Mouse (Mus musculus): Measurements from ENCODE around the gene Gfod2.

Gene Gfod2

DNA sequence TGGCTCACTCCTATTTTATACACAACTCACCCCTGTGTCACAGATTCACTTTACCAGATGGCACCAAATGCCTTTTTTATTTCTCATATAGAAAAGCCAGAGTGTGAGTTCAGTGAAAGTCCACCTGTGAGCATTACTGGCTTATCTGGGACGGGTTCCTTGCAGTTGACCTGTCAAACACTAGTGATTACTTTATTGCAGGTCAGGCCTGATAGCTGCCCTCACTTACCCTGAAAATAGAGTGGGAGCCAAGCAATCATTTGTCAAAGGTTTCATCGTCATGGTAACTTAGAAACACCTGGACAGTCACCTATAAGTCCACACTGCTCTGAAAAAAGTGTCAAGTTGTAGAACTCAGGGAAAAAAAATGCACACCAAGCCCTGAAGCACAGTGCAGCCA is 3.8 kb downstream of the Gfod2 start:
- no peak for DNase-seq

- no peak for DNase-seq
These were observed 4.5 kb downstream of the Gfod2 start for GRCm38 (mm10) chr8:105753916-105754315.

DNA sequence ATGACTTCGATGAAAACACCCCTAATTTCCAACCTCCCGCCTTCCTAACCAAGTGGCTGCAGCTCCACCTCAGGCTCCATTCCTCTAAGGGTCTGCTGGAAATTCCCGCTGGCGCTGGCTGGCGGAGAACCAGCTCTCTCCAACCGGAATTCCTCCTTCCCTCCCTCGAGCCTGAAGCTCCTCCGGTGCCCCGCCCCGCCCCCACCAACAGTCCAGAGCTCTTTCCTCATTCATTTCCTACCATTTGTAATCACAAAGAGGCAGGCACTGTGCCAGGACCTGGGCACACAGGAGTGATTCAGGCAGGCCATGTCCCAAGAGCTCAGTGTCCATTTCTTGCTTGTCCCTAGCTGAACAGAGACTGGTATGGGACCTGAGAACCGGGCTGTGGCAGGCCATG is 7.9 kb downstream of the Gfod2 start:
- peak; percentile 83 for DNase-seq

DNA sequence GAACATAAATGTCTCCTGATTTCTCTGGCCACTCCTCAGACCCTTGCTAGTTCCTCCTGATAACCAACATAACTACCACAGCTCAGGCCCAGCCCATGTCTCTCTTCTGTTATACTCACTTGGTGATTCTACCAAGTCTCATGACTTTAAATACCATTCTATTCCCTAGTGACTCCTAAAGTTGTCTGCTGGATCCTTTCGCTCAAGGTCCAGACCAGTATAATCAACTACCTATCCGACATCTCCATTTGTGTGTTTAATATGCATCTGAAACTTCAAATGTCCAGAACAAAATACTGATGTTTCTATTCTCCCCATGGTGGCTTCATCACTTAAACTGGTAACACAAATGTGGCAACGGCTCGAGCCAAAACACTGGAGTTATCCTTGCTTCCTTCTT is 15.2 kb downstream of the Gfod2 start:
- DNase-seq: no peak

DNA sequence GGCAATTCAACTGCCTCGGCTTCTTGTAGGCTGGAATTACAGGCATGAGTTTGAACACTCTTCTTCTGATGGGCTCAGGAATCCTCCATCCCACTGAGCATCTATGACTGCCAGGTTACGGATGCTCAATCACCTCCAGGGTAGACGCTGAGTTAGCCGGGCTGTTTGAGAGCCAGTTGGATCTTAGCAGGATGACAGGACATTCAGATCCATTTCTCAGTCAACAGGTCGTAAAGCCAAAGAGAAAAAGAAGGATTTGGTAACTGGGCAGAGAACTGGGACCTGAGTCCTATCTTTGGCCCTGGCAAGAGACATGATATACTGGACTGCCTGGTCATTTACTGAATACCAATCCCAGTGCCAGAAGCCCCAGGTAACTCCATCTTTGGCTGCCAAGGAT is 19.2 kb downstream of the Gfod2 start:
- DNase-seq: no peak

DNA sequence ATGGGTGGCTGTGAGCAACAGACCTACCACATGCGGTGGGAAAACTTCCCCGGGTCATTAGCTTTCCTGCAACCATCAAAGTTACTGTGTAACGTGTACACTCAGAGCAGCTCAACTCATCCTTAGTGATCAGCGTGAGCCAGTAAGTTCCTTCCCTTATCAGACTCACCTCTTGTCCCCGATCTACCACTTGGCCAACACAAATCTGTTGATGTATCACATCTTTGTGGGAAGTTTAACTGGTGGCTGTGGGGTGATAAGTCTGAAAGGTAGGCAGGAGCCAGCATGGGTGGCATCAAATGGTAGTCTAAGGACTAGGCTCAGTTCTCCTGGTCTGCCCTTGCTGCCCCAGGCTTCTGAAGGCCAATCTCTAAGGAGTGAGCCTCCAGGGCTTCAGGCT is 26.3 kb downstream of the Gfod2 start:
- no peak for DNase-seq

GRCm38 (mm10) chr8:105727397-105728124 is 30.9 kb downstream of the Gfod2 start:
- peak; percentile 49 for DNase-seq

DNA sequence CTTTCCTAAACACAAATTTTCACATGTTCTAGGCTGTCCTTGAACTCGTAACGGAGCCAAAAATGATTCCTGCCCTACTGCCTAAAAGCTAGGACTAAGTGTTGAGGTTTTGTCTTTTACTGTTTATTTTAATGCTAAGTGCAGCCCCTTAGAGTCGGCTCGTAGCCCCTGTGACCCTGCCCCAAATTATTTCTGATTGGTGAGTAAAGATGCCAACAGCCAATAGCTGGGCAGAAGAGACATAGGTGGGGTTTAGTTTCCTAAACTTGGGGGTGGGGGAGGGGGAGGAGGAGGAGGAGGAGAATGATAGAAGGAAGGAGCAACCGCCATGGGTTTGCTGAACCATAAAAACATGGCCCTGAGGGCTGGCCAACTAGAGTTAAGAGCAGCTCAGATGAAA is 32.7 kb downstream of the Gfod2 start:
- DNase-seq: no peak

DNA sequence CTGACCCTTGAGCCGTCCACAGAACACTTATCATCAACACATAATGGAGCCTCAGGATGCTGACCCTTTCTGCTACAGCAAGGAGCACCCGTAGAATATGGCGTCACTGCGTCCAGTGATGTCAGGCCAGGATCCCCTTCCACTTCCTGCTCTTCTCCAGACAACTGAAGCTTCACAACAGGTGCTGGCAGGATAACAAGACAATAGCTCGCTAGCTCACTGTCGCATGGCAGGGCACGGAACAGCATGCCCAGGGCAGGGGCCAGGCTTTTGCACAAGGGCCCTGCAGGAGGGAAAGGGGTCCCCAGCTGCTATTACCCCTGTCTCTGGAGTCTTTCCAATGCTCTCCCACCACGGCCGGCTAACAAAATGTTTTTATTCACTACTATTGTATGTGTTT is 35.6 kb downstream of the Gfod2 start:
- DNase-seq: no peak

DNA sequence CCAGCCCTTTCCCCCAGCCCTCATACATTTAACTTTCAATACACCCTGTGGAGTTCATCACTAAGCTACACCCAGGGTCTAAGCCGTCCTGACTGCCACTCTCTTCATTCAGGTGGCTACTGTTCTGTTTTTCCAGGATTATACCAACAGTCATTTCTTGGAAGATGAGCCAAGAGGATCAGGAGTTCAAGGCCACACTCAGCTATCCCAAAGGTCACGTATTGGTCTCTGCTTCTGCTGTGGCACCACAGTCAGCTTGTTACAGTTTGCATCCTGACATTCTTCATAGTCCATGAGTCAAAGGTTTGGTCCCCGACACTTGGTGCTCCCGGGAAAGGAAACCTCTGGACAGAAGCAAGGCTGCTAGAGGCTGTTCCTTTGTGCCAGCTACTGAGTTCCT is 38.8 kb downstream of the Gfod2 start:
- no peak for DNase-seq

DNA sequence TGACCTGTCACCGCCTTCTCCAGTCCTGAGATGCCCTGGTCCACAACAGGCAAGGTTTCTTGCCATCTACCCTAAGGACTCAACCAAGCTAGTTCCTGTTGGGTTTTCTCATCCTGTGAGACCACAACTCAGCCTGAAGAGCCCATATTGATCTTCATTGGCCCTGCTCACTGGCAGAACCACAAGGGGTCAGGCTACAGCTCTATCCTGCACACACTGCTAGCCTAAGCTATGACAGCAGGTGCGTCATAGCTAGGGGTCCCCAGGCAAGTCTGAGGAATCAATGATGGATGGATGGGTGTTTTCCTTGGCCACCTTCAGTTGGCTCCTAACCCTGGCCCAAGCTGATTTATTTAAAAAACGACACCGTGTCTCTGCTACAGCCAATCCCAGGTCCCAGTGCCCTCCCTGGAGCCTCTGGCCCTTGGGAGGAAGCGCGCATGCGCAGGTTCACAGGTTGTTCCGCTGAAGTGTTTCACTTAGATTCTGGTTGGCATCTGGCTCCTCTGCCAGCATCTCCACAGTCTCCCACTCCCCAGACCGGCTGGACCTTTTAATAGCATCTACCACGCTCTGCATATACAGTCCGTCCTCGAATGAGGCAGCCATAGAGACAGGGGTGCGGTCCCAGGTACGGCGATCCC is 42.0 kb downstream of the Gfod2 start:
- DNase-seq: no peak

GRCm38 (mm10) chr8:105715042-105715441 is 43.4 kb downstream of the Gfod2 start:
- DNase-seq: no peak

DNA sequence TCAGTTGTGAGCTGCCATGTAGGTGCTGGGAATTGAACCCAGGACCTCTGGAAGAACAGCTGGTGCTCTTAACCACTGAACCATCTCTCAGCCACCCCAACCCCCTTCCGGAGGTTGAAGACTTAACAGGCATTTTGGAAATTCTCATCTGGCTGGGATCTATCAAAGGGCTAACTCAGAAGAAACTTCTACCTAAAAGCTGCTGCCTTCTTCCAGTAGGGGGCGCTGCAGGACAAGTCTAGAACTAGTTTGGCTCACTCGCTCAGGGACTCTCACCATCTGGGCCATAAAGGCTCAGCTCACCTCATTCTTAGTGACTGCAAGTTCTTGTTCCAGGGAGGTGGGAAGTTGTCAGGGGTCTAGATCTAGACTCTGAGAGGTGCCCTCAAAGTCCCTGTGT is 44.3 kb downstream of the Gfod2 start:
- DNase-seq: peak; percentile 89

GRCm38 (mm10) chr8:105712286-105712685 is 46.2 kb downstream of the Gfod2 start:
- DNase-seq: no peak

- no peak for DNase-seq
These were observed 49.1 kb downstream of the Gfod2 start for GRCm38 (mm10) chr8:105709317-105709716.

- DNase-seq: no peak
These were observed 49.8 kb downstream of the Gfod2 start for GRCm38 (mm10) chr8:105708675-105709074.

DNA sequence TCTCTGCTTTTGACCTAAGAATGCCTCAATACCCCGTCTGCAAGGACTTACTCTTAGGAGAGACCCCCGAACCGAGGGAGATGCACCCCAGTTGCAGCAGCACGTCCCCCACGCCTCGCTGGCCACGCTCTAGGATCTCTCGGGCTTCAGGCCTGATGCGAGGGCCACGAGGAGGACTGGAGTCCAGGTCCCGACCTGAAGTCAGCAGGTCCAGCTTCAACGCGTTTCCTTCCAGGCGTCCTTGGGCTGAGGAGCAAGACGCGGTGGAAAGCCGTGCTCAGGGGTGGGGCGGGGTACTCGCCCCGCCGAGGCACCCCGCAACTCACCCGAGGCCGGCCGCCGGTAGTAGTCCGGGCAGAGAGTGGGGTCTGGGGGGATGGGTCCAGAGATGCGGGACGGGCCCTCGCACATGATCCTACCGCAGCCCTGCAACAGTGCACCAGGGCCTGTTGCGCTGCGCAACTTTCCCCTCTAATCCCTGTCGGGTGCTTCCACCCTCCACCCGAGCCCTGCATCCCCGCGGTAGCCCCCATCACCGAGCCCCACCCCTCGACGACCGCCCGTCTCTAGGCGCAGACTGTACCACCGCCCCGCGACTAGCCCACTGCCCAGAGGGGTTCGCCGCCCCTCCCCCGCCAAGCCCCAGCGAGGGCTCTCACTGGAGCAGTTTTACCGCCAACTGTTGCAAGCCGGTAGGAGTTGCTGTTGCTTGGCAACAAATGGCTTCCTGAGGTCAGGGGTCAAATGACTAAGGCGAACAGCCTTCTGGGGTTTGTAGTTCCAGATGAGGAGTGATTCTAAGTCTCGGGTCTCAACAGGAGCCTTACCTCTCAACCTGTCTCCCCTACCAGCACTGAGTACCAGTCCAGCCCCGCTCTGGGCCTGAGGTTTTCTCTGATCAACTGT is 50.7 kb downstream of the Gfod2 start, which contains the start of the genes 4933405L10Rik and Enkd1:
Gene 4933405L10Rik (plus strand): TSS at position 158 of the 906 bp plus-strand sequence.
Gene Enkd1 (minus strand): TSS at position 713 of the 906 bp plus-strand sequence.
- DNase-seq: peak; percentile 88

DNA sequence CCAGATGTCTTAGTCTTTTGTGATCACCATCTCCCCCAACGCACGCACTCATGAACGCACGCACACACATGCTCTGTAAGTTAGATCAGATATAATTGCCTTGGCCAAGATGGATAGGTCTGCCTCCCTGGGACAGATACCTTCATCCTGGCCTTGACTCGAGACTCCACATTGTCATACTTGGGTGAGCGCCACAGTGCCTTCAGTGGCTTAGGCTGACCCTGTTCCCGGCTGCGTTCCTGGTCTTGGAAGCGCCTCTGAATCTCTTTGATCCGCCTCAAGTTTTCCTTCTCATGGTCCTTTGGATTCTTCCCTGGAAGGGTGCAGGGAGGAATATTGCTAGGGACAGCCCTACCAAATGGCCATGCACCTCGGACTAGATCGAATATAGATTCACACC is 52.0 kb downstream of the Gfod2 start:
- no peak for DNase-seq

- DNase-seq: no peak
These were observed 53.5 kb downstream of the Gfod2 start for GRCm38 (mm10) chr8:105704955-105705354.

GRCm38 (mm10) chr8:105704146-105704812 is 54.2 kb downstream of the Gfod2 start:
- DNase-seq: no peak

- DNase-seq: no peak
These were observed 55.6 kb downstream of the Gfod2 start for GRCm38 (mm10) chr8:105702731-105703415.

DNA sequence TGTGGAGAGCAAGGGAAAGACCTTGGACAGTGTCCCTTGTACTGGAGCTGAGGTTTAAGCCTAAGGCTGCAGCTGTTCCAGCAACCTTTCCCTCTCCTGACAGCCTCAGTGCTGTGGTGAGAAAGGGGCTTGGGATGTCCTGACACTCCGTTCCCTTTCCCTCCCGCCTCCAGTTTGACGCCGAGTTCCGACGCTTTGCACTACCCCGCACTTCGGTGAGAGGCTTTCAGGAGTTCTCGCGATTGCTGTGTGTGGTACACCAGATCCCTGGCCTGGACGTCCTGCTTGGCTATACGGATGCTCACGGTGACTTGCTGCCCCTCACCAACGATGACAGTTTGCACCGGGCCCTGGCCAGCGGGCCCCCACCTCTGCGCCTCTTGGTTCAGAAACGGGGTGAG is 56.5 kb downstream of the Gfod2 start:
- no peak for DNase-seq

All from kidney, adult 18-20 months (tissue).